Mouse (Mus musculus): ENCODE data around the gene Msh2.

GRCm38 (mm10) chr17:87773175-87773574 lies 101.0 kb downstream of the Msh2 start:
- TF ChIP-seq CTCF (IDR thresholded peaks at IDR 0.05; ENCODE audit: borderline replicate concordance, control insufficient read depth, extremely low read depth, insufficient read depth, low read length, poor library complexity) (no peak), POLR2A (IDR thresholded peaks at IDR 0.05; ENCODE audit: control insufficient read depth, extremely low read depth, insufficient read depth, low read length, poor library complexity) (no peak)

Data from thymus, adult 2 months (tissue).